Mouse (Mus musculus): ENCODE data around the gene Robo1.

Gene Robo1

GRCm38 (mm10) chr16:72307537-72308330 lies at the start of gene Robo1:
Gene Robo1 (plus strand): TSS chr16:72308306.
- no peak for DNase-seq

- no peak for DNase-seq
Observed at GRCm38 (mm10) chr16:72267839-72268238, 40.3 kb upstream of the Robo1 start.

- DNase-seq: no peak
Observed at GRCm38 (mm10) chr16:72276390-72277074, 31.6 kb upstream of the Robo1 start.

GRCm38 (mm10) chr16:72308331-72308668 lies 194 bp downstream of the Robo1 start:
- DNase-seq: no peak

- DNase-seq: no peak
Observed at GRCm38 (mm10) chr16:72327321-72327720, 19.2 kb downstream of the Robo1 start.

- no peak for DNase-seq
Observed at GRCm38 (mm10) chr16:72328579-72328978, 20.5 kb downstream of the Robo1 start.

GRCm38 (mm10) chr16:72337757-72338156 lies 29.7 kb downstream of the Robo1 start:
- DNase-seq: no peak

GRCm38 (mm10) chr16:72350422-72350821 lies 42.3 kb downstream of the Robo1 start:
- no peak for DNase-seq

- DNase-seq: no peak
Observed at GRCm38 (mm10) chr16:72356515-72357357, 48.6 kb downstream of the Robo1 start.

- DNase-seq: no peak
Observed at GRCm38 (mm10) chr16:72376896-72377295, 68.8 kb downstream of the Robo1 start.

GRCm38 (mm10) chr16:72381819-72382218 lies 73.7 kb downstream of the Robo1 start:
- DNase-seq: no peak

- DNase-seq: no peak
Observed at GRCm38 (mm10) chr16:72383566-72383965, 75.5 kb downstream of the Robo1 start.

- no peak for DNase-seq
Observed at GRCm38 (mm10) chr16:72393512-72393911, 85.4 kb downstream of the Robo1 start.

GRCm38 (mm10) chr16:72398811-72399210 lies 90.7 kb downstream of the Robo1 start:
- DNase-seq: no peak

- DNase-seq: no peak
Observed at GRCm38 (mm10) chr16:72402381-72402780, 94.3 kb downstream of the Robo1 start.

- no peak for DNase-seq
Observed at GRCm38 (mm10) chr16:72409820-72410219, 101.7 kb downstream of the Robo1 start.

- DNase-seq: no peak
Observed at GRCm38 (mm10) chr16:72411669-72412270, 103.7 kb downstream of the Robo1 start.

GRCm38 (mm10) chr16:72412879-72413278 lies 104.8 kb downstream of the Robo1 start:
- no peak for DNase-seq

- no peak for DNase-seq
Observed at GRCm38 (mm10) chr16:72419328-72420066, 111.4 kb downstream of the Robo1 start.

- DNase-seq: no peak
Observed at GRCm38 (mm10) chr16:72422426-72422825, 114.3 kb downstream of the Robo1 start.

GRCm38 (mm10) chr16:72434396-72434795 lies 126.3 kb downstream of the Robo1 start:
- DNase-seq: no peak

GRCm38 (mm10) chr16:72444428-72445135 lies 136.5 kb downstream of the Robo1 start:
- DNase-seq: no peak

Data from kidney, adult 8-10 months (tissue).